Mouse (Mus musculus) ES-E14 (cell line): ENCODE results near the gene Snf8. TPM values are rescaled to one million over a fixed set of nuclear protein-coding genes. Genes with fewer than 3 reads are reported as not detected.

ENCODE experiments used
- DNase-seq: peaks from one replicate; pipeline ENCODE4 v3.0.0-alpha.2; 2013; ENCODE audit warnings: low read depth, low spot score
- H3K27ac ChIP-seq: 2 replicates; pipeline ENCODE4 v1.5.1; 2012; ENCODE audit warnings: low read depth, mild to moderate bottlenecking, low read length, moderate library complexity, mixed read lengths; ENCODE audit not compliant: poor library complexity, insufficient read depth, severe bottlenecking
- H3K36me3 ChIP-seq: 2 replicates; pipeline ENCODE4 v1.6.1; 2012; ENCODE audit warnings: mild to moderate bottlenecking, low read length, moderate library complexity, mixed read lengths; ENCODE audit not compliant: control insufficient read depth, poor library complexity, insufficient read depth, severe bottlenecking
- H3K4me1 ChIP-seq, 2 experiments: fragments of 150-350 bp in 1 of 2; sonication (generic) in 1 of 2; 2 replicates each; pipeline ENCODE4 v1.6.1; 2012; ENCODE audit warnings: low read length in 2 of 2, mild to moderate bottlenecking in 1 of 2, mixed read lengths in 1 of 2; ENCODE audit not compliant: control insufficient read depth in 2 of 2, insufficient read depth in 2 of 2, poor library complexity in 1 of 2
- H3K4me3 ChIP-seq, 2 experiments: fragments of 150-350 bp in 1 of 2; sonication (generic) in 1 of 2; 2 replicates each; pipeline ENCODE4 v1.5.1; 2012; ENCODE audit warnings: low read length in 2 of 2, low read depth in 1 of 2, mild to moderate bottlenecking in 1 of 2, mixed read lengths in 1 of 2; ENCODE audit not compliant: insufficient read depth in 1 of 2, poor library complexity in 1 of 2, severe bottlenecking in 1 of 2
- H3K9ac ChIP-seq: 2 replicates; pipeline ENCODE4 v1.6.1; 2012; ENCODE audit warnings: low read depth, mild to moderate bottlenecking, low read length, mixed read lengths; ENCODE audit not compliant: poor library complexity, insufficient read depth, severe bottlenecking
- H3K9me3 ChIP-seq: fragments of 150-350 bp; sonication (generic); 2 replicates; pipeline ENCODE4 v1.6.1; 2012; ENCODE audit warnings: low read depth, mild to moderate bottlenecking, low read length; ENCODE audit not compliant: control insufficient read depth, insufficient read depth
- CHD2 ChIP-seq: IDR thresholded peaks from 2 replicates; pipeline ENCODE4 v1.6.1; 2014; ENCODE audit warnings: mild to moderate bottlenecking, low read depth, low read length, inconsistent platforms
- HCFC1 ChIP-seq: IDR thresholded peaks from 2 replicates; pipeline ENCODE4 v1.6.1; 2012; ENCODE audit warnings: low read length, inconsistent platforms, borderline replicate concordance; ENCODE audit not compliant: insufficient read depth
- MAFK ChIP-seq: IDR thresholded peaks from 2 replicates; pipeline ENCODE4 v1.6.1; 2014; ENCODE audit warnings: mild to moderate bottlenecking, low read depth, low read length, inconsistent platforms; ENCODE audit not compliant: insufficient read depth
- ZC3H11A ChIP-seq: IDR thresholded peaks from 2 replicates; pipeline ENCODE4 v1.6.1; 2012; ENCODE audit warnings: low read depth, mild to moderate bottlenecking, inconsistent platforms, low read length, borderline replicate concordance
- ZNF384 ChIP-seq: IDR thresholded peaks from 2 replicates; pipeline ENCODE4 v1.6.1; 2012; ENCODE audit warnings: low read depth, low read length, inconsistent platforms
- in situ Hi-C, 2 experiments: fragments of 600-800 bp; cut with MboI; formaldehyde crosslinking; loops; one replicate each; pipeline ENCODE4 v1.15.1; 2025; ENCODE audit warnings: low sequenced_read_pairs in 2 of 2, inconsistent platforms in 1 of 2; ENCODE audit not compliant: unreplicated experiment in 2 of 2
- total RNA-seq: library from RNA; depleted of rRNA; stranded (reverse); fragments of 300-350 nt; gene quantifications from 2 replicates; pipeline ENCODE4 v1.2.3, GENCODE M21; 2012; rRNA removed

Gene Snf8
- total RNA-seq = 51.5 and 79.4 TPM in 2 replicates

DNA sequence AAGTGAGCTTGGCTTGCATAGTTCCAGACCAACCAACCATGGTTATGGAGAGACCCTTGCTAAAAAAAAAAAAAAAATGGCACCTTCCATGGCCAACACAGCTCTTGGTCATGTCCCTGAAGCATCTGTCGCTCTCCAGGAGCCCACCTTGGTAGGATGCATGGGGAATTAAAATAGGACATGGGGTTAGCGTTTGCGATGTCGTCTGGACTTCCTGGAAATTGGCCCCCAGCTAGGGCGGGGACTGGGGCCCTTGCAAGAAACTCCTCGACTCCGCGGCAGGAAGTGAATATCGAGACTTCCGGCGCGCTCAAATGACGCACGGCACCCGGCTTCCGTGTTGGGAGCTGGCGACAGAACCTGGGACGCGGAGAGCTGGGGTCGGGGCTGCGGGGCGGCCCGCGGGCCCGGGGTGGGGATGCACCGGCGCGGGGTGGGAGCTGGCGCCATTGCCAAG, at the start of gene Snf8:
Gene Snf8, plus strand, starts transcription at position 290 of the 457 bp plus-strand sequence.
- Histone ChIP-seq H3K4me3 (peak within 1 kb of the TSS; percentile 87 to 93), H3K9me3 (no peaks in the 10 kb centered on the region)
- DNase-seq = peak; percentile 93

DNA sequence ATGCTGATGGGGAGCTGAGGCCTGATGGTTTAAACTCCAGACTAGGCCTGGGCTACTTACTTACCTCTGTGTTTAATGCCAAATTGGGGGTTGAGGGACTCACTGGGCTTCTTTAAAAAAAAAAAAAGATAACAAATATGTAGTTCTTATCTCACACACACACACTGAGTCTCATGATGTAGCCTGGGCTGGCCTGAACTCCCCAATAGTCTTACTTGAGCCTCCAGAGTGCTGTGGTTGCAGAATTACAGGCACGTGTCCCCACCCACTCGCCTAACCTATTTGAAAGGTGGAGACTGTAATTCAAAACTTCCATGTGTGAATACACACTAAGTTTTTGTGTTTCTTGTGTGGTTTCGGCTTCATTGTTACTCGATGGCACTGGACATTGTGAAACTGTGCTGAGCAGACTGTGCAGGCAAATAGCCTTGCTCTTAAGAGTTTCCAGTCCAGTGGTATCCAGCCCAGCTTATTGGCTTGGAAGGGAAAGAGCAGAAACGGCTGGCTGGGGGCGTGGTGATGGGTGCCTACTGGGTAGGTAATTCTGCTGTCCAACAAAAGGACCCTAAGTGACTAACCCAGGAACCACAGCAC, 46.7 kb upstream of the Snf8 start:
- Histone ChIP-seq H3K9me3 (no peaks in the 10 kb centered on the region), H3K4me3 (no peak overlapping the region), H3K36me3 (peaks cover 18% of the 10 kb centered on the region), H3K27ac (no peak overlapping the region), H3K9ac (no peak overlapping the region; the same call in 1 of the 2 replicates), H3K4me1 (peaks cover 22 to 32% of the 10 kb centered on the region in 2 experiments)
- DNase-seq = no peak
- in situ Hi-C loops = no loop called here
- TF ChIP-seq ZNF384 = no peak
- no peak for TF ChIP-seq MAFK
- TF ChIP-seq HCFC1 = no peak

More for the DNA sequence above, at the start of gene Snf8:
- Histone ChIP-seq H3K9ac (peak within 1 kb of the TSS; percentile 86), H3K4me1 (peaks cover 0 to 2% of the 10 kb centered on the region in 2 experiments; a peak in 1 of 4 replicates), H3K27ac (no peak within 1 kb of the TSS; the same call in 1 of the 2 replicates), H3K36me3 (peaks cover 2% of the 10 kb centered on the region; the same call in 1 of the 2 replicates)
- peak; percentile 92 for TF ChIP-seq ZNF384
- no peak for TF ChIP-seq CHD2
- no peak for TF ChIP-seq MAFK
- TF ChIP-seq ZC3H11A = no peak
- peak; percentile 76; the same call in 1 of the 2 replicates for TF ChIP-seq HCFC1
- in situ Hi-C loops = no loop called here

DNA sequence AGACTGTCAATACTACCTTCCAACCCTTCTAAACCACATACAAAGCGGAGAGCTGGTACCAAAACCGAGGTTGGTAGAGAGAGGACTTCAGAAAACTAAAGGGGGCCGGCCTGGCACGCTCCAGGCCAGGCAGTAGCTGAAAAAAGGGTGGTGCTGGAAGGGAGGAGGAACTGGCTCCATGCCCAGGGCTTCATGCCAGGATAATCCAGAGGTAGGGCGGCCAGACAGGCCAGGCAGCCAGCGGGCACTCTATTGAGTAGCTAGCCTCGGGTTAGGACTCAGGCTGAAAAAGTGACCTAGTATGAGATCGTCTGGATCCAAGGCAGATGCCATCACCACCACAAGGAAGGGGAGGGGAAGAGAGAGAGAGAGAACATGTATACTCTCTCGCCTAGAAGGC, 46.2 kb upstream of the Snf8 start:
- peak overlapping the region; percentile 34; the same call in 1 of the 2 replicates for H3K27ac ChIP-seq
- DNase-seq = no peak
- TF ChIP-seq ZC3H11A (no peak), HCFC1 (no peak), ZNF384 (no peak), CHD2 (no peak)
- no peaks in the 10 kb centered on the region for H3K9me3 ChIP-seq
- H3K4me1 ChIP-seq = peaks cover 19 to 30% of the 10 kb centered on the region in 2 experiments
- H3K36me3 ChIP-seq = peaks cover 18% of the 10 kb centered on the region
- in situ Hi-C loops = no loop called here
- no peak overlapping the region for H3K4me3 ChIP-seq
- H3K9ac ChIP-seq = no peak overlapping the region

DNA sequence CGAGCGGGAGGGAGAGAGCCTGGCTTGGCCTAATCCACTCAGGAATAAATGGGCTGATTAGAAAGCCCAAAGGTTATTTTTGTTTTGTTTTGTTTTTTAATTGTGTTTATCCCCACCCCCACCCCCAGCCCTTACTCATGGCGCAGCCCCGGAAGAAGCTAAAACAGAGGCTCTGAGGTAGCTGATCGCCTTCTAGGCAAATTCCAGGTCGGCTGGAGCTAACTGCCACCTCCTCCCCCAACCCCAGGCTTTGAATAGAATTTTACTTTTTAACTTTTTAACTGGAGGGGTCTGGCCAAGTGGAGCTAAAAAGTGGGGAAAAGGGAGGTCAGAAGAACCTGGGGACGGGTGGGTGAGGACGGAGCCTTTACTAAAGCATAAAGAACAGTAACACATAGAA, 44.8 kb upstream of the Snf8 start:
- Histone ChIP-seq H3K27ac (peak overlapping the region; percentile 93; the same call in 1 of the 2 replicates), H3K9me3 (no peaks in the 10 kb centered on the region), H3K4me1 (peaks cover 16 to 31% of the 10 kb centered on the region in 2 experiments), H3K9ac (peak overlapping the region; percentile 81), H3K36me3 (peaks cover 25% of the 10 kb centered on the region), H3K4me3 (peak overlapping the region; percentile 15 to 82; a peak in 2 of 4 replicates)
- in situ Hi-C loops = no loop called here
- no peak for DNase-seq
- TF ChIP-seq ZNF384 = no peak
- TF ChIP-seq CHD2 = no peak
- TF ChIP-seq ZC3H11A = no peak
- no peak for TF ChIP-seq MAFK
- no peak for TF ChIP-seq HCFC1
